Mouse (Mus musculus) heart, embryonic 11.5 days (tissue): ENCODE measurements around the gene Abi3. TPM values are rescaled to one million over a fixed set of nuclear protein-coding genes. Genes with fewer than 3 reads are reported as not detected.
A peak's percentile ranks its signal among the peaks of the same experiment; 100 is the strongest.
"Not testable (repeated sequence)": the region's sequence is repeated elsewhere in the genome, so short reads cannot be mapped to it uniquely, and the experiment has no call there.

ENCODE experiments used
- ATAC-seq: fragments of 200-750 bp; cut with Nextera tagmentation; replicated peaks from 2 replicates; pipeline ENCODE4 v1.8.0; 2017; ENCODE audit warnings: moderate library complexity; ENCODE audit not compliant: insufficient number of reproducible peaks, low FRiP score, low TSS enrichment
- H3K27ac ChIP-seq: fragments of 300-500 bp; sonication (generic); 2 replicates; pipeline ENCODE4 v1.5.1; 2014; ENCODE audit warnings: mild to moderate bottlenecking, low read depth, low read length
- H3K27me3 ChIP-seq: fragments of 300-500 bp; sonication (generic); 2 replicates; pipeline ENCODE4 v1.6.1; 2014; ENCODE audit warnings: mild to moderate bottlenecking, low read length, mixed read lengths; ENCODE audit not compliant: control insufficient read depth, insufficient read depth
- H3K36me3 ChIP-seq: fragments of 300-500 bp; sonication (generic); 2 replicates; pipeline ENCODE4 v1.6.1; 2014; ENCODE audit warnings: mild to moderate bottlenecking, low read length, moderate library complexity, mixed read lengths; ENCODE audit not compliant: control insufficient read depth, insufficient read depth
- H3K4me1 ChIP-seq: fragments of 300-500 bp; sonication (generic); 2 replicates; pipeline ENCODE4 v1.6.1; 2014; ENCODE audit warnings: low read length; ENCODE audit not compliant: control insufficient read depth, insufficient read depth
- H3K4me2 ChIP-seq: fragments of 300-500 bp; sonication (generic); 2 replicates; pipeline ENCODE4 v1.6.1; 2014; ENCODE audit warnings: mild to moderate bottlenecking, moderate library complexity
- H3K4me3 ChIP-seq: fragments of 300-500 bp; sonication (generic); 2 replicates; pipeline ENCODE4 v1.5.1; 2014; ENCODE audit warnings: low read depth, low read length
- H3K9ac ChIP-seq: fragments of 300-500 bp; sonication (generic); 2 replicates; pipeline ENCODE4 v1.6.1; 2014; ENCODE audit warnings: mild to moderate bottlenecking, low read depth, low read length, moderate library complexity
- H3K9me3 ChIP-seq: fragments of 300-500 bp; sonication (generic); replicated peaks from 2 replicates; pipeline ENCODE4 v1.6.1; 2016; ENCODE audit warnings: low read length; ENCODE audit not compliant: control insufficient read depth
- WGBS: fragments of 180-500 bp; shearing (Covaris S2); extraction: QIAGEN DNeasy Blood & Tissue Kit; methylation state at CpG from one replicate; pipeline ENCODE4 v1.1.7; 2014; ENCODE audit not compliant: insufficient replicate concordance; 5-methylcytosine and 5-hydroxymethylcytosine counted together
- polyA plus RNA-seq: library from polyadenylated mRNA; unstranded; fragments of >200 nt; fragmentation: Nextera tagmentation; extraction: Ambion mirVana; gene quantifications from 2 replicates; pipeline ENCODE4 v1.2.1, GENCODE M21; 2014

Abi3 gene
- polyA plus RNA-seq = 11.5 and 21.1 TPM in 2 replicates

DNA sequence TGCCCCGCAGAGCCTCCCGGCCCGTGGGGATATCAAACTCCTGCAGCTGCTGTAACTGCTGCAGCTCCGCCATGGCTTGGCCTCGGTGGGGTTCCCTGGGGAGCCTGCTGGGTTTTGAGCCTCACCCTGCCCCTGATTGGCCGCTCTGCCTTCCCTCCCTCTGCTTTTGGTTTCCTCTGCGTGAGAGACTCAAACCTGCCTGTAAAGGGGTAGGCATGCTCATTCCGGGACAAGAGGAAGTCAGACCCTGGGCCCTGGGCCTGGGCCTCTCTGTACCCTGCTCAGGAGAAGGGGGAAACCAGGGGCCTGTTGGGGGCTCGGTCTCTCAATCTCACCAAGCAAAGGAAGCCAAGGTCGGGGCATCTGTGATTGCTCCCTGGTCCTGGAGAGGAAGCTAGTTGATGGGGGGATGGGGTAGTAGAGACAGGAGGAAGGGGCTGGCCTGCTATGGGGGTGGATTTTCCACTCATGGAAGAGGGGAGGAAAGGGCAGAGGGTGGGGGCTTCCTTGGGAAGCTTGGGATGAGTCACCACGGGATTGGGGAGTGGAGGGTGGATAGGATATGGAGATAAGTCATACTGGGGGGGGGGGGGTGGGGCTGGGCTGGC lies at the start of gene Abi3:
Gene Abi3, minus strand, starts transcription at position 403 of the 608 bp plus-strand sequence.
- peak within 1 kb of the TSS; percentile 47 for H3K4me3 ChIP-seq
- ATAC-seq = peak; percentile 68; the same call in 1 of the 2 replicates
- peaks cover 7% of the 10 kb centered on the region for H3K27me3 ChIP-seq
- peak within 1 kb of the TSS; percentile 66 for H3K9ac ChIP-seq
- H3K9me3 ChIP-seq = no peaks in the 10 kb centered on the region
- peaks cover 11% of the 10 kb centered on the region for H3K4me1 ChIP-seq
- peak within 1 kb of the TSS; percentile 86 for H3K27ac ChIP-seq
- H3K4me2 ChIP-seq = peak within 1 kb of the TSS; percentile 57
- peaks cover 3% of the 10 kb centered on the region; the same call in 1 of the 2 replicates for H3K36me3 ChIP-seq
- WGBS = 10% methylated on average over 11 of the region's 11 CpGs

DNA sequence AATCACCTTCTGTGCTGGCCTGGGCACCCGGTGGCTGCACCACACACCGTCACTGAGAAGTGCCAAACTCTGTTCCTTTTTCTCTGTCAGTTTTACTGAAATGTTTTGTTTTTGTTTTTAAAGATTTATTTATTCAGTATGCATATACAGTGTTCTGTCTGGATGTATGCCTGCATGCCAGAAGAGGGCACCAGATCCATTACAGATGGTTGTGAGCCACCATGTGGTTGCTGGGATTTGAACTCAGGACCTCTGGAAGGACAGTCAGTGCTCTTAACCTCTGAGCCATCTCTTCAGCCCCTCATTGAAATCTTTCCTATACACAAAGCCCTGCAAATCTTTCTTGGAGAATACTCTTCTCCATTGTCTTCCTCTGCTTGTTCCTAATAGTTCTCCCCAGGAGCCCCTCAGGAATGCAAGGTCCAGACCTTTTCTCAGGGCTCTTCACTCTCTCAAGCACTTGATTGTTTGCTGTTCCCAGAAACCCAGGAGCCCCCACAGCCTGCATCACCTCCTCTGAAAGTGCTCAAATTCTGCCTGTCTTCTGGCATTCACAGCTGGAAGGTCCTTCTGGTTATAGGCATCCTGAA lies 48.3 kb upstream of the Abi3 start:
- Histone ChIP-seq H3K9ac (no peak overlapping the region), H3K4me3 (no peak overlapping the region), H3K27me3 (no peaks in the 10 kb centered on the region), H3K27ac (no peak overlapping the region), H3K36me3 (no peaks in the 10 kb centered on the region), H3K4me1 (no peaks in the 10 kb centered on the region), H3K9me3 (no peaks in the 10 kb centered on the region; the same call in 1 of the 2 replicates), H3K4me2 (no peak overlapping the region)
- 61% methylated on average over 2 of the region's 2 CpGs for WGBS
- no peak for ATAC-seq

DNA sequence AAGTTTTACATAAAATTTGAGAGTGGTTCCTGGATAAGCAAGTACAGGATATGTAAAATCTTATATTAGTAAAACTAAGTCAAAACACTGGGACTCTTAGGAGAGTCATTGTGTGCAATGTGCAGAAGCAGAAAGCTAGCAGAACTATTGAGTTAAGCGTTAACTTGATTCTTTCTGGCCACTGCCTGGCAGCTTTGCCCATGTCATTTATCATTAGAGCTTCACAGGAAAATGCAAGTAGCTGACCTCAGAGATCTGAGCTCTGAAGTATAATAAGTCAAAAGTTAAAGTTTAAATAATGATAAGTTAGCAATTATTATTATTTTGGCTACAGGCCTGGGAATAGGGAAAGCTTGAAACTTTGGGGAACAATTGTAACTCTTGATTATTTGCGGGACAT lies 37.6 kb upstream of the Abi3 start:
- not testable (repeated sequence) for H3K9ac ChIP-seq, H3K4me1 ChIP-seq, ATAC-seq, H3K27ac ChIP-seq, H3K4me3 ChIP-seq, H3K9me3 ChIP-seq, H3K27me3 ChIP-seq, H3K4me2 ChIP-seq, H3K36me3 ChIP-seq
- WGBS = 73% methylated on average over 2 of the region's 2 CpGs

DNA sequence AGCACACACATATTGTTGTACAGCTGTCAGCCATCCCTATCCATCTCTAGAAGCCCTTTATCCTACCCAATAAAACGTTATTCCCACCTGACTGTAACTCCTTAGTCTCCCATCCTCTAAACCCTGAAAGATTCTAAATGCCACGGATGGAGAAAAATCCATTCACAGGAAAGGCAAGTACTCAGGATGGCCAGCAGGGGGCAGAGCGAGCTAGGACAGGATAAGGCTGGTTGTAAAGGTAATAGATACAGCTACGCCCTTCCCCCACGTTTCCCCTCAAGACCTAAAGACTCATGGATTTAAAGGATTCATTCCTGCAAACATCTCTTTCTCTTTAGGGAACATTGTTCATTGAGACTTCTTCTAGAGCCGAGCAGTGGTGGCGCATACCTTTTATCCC lies 34.0 kb upstream of the Abi3 start:
- Histone ChIP-seq H3K27ac (no peak overlapping the region), H3K9ac (no peak overlapping the region), H3K27me3 (no peaks in the 10 kb centered on the region), H3K4me3 (no peak overlapping the region), H3K36me3 (no peaks in the 10 kb centered on the region), H3K9me3 (no peaks in the 10 kb centered on the region), H3K4me1 (no peaks in the 10 kb centered on the region), H3K4me2 (no peak overlapping the region)
- 26% methylated on average over 7 of the region's 7 CpGs for WGBS
- ATAC-seq = no peak

DNA sequence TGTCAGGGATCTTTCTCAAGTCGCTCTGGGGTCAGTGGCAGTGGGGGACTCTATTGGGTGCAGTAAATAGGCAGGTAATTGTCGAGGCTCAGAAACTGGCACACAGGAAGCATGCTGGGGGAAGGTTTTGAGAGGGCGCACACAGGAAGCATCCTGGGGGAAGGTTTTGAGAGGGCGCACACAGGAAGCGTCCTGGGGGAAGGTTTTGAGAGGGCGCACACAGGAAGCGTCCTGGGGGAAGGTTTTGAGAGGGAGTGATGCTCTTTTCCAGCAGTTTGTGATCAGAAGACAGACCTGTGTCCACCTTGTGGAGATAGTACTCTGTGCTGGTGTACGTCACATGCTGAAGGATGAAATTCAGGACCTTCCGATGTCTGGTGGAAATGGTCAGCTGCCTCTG lies 33.5 kb upstream of the Abi3 start:
- H3K27ac ChIP-seq = no peak overlapping the region
- H3K36me3 ChIP-seq = no peaks in the 10 kb centered on the region
- H3K4me3 ChIP-seq = no peak overlapping the region
- no peak for ATAC-seq
- no peaks in the 10 kb centered on the region for H3K9me3 ChIP-seq
- no peaks in the 10 kb centered on the region for H3K4me1 ChIP-seq
- WGBS = 23% methylated on average over 9 of the region's 9 CpGs
- no peaks in the 10 kb centered on the region for H3K27me3 ChIP-seq
- H3K9ac ChIP-seq = no peak overlapping the region
- H3K4me2 ChIP-seq = no peak overlapping the region

DNA sequence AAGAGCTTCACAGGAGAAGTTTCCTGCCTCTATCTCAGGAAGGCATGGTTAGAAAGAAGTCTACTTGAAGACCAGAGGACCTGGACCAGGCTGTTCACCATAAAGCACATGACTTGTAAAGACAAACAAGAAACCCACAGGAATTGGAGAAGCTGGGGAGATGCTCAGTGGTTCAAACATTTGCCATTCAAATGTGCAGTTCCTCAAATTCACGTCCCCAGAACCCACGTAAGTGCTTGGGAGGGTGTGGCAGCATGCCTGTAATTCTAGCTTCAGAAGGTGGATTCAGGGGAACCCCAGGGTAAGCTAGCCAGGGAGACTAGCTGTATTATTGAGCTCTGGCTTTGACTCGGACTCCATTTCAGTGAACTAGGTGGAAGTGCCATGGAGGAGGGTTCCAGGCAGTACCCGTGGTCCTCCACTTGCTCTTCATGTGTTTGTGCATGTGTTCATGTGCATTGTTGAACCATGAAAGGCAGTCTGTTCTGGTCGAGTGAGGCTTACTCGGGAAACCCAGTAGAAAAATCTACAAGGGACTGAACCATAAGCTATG lies 27.7 kb upstream of the Abi3 start:
- Histone ChIP-seq H3K27me3 (no peaks in the 10 kb centered on the region), H3K4me1 (no peaks in the 10 kb centered on the region), H3K36me3 (no peaks in the 10 kb centered on the region), H3K4me3 (no peak overlapping the region), H3K4me2 (no peak overlapping the region), H3K27ac (no peak overlapping the region), H3K9me3 (no peaks in the 10 kb centered on the region), H3K9ac (no peak overlapping the region)
- WGBS = 69% methylated on average over 6 of the region's 6 CpGs
- no peak for ATAC-seq

DNA sequence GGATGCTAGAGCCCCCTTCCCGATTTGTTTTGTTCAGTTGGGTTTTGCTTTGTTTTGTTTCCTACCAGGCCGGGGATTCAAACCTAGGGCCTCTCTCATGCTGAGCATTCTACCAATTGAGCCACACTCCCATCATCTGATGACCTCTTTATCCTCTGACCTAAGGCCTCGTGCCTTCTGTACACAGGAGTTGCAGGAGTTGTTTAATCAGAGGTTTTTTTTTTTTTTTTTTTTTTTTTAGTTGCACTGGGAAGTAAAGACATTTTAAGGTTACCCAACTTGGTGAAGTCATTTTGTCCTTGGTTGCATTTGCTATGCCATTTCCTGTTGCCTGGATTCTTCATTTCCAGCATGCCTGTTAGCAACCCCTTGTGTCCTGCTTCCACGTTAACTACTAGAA lies 27.2 kb upstream of the Abi3 start:
- no peak overlapping the region for H3K27ac ChIP-seq
- H3K4me1 ChIP-seq = no peaks in the 10 kb centered on the region
- H3K36me3 ChIP-seq = no peaks in the 10 kb centered on the region
- H3K4me3 ChIP-seq = no peak overlapping the region
- no peak overlapping the region for H3K4me2 ChIP-seq
- 69% methylated on average over 4 of the region's 4 CpGs for WGBS
- ATAC-seq = no peak
- H3K9ac ChIP-seq = no peak overlapping the region
- H3K27me3 ChIP-seq = no peaks in the 10 kb centered on the region
- no peaks in the 10 kb centered on the region for H3K9me3 ChIP-seq

DNA sequence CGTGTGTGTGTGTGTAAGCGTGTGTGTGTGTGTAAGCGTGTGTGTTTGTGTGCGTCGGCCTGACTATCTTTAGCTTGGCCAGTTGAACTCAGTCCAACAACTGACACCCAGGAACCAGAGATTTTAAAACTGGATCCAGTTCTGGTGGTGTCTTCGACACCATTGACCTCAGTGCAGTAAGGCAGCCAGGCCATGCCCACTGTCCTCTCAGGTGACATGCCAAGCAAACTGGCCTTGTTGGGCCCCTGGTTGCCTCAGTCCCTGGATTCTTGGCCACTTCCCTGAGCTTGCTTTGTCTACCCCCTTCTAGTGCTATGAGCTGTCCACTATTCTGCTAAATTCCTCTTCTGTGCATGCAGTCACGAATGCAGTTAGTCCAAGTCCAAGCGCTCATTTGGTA lies 19.1 kb upstream of the Abi3 start:
- Histone ChIP-seq H3K9ac (no peak overlapping the region), H3K36me3 (no peaks in the 10 kb centered on the region), H3K4me3 (no peak overlapping the region), H3K27ac (no peak overlapping the region), H3K4me1 (peaks cover 9% of the 10 kb centered on the region), H3K9me3 (no peaks in the 10 kb centered on the region), H3K4me2 (no peak overlapping the region), H3K27me3 (no peaks in the 10 kb centered on the region)
- WGBS = 90% methylated on average over 8 of the region's 8 CpGs
- ATAC-seq = no peak

DNA sequence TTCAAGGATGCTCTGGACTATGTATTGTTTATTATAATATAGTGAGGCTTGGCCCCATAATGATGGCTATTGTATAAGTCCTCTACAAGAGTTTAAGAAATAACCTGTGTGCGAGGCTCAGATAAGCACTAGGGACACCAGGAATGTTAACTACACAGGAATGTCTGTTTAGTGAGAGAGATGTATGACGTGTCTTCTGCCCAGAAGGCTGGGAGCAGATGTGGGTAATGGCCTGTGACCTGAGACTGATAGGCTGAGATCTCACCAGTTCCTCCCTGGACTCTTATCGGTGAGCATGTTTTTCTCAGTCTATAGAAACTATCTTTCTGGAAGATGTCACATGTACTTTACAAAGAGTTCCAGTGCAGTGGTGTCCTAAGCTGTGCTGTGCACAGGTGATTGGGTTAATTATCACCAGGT lies 17.8 kb upstream of the Abi3 start:
- no peaks in the 10 kb centered on the region for H3K27me3 ChIP-seq
- no peaks in the 10 kb centered on the region for H3K9me3 ChIP-seq
- H3K4me3 ChIP-seq = peak overlapping the region; percentile 76
- no peak for ATAC-seq
- peak overlapping the region; percentile 80 for H3K9ac ChIP-seq
- peak overlapping the region; percentile 88 for H3K27ac ChIP-seq
- H3K4me2 ChIP-seq = peak overlapping the region; percentile 91
- H3K36me3 ChIP-seq = no peaks in the 10 kb centered on the region
- H3K4me1 ChIP-seq = peaks cover 9% of the 10 kb centered on the region
- WGBS = 22% methylated on average over 3 of the region's 3 CpGs
